Mouse (Mus musculus) frontal cortex, postnatal 10 days (tissue): ENCODE data around the gene H2-M11.

ENCODE experiments used
- DNase-seq, 2 experiments: peaks; one replicate each; pipeline ENCODE4 v3.0.0; 2022; ENCODE audit warnings: low spot score in 2 of 2, mixed read lengths in 1 of 2

Gene H2-M11

DNA sequence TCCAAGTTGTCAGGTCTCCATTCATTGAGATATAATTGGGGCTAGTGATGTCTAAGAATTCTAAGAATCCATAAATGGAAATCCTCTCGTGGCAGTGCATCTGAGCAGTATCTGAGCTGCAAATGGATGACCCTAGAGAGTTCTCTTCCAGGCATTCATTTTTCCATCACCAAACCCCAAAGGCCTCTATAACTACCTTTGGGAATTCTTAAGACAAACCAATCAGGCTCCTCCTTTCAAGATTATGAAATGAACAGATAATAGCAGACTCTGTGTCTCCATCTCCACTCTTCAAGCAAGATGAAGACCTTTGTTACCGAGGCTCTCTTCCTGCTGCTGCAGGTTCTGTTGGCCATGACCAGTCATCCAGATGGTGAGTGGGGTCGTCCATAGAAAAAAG lies at the start of gene H2-M11:
Gene H2-M11 (plus strand): TSS at position 301 of the 400 bp plus-strand sequence.
- DNase-seq = no peak

DNA sequence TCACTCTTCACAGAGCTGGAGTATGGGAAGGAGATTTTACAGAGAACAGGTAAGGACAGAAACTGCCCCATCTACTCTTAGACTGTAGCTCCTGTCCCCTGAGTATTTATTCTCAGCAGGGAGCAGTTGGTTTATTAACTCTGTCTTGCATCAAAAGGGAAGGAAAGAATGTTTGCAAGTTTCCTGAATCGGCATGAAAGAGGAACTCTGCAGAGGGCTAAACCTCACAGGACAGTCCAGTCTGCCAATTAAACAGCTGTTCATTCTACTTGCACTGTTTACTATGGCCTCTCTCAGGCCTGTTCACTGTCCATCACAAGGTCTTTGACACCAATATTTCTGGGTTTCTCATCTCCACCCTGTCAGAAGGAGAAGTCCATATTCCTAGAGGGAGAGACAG lies 46.4 kb upstream of the H2-M11 start:
- DNase-seq = no peak

DNA sequence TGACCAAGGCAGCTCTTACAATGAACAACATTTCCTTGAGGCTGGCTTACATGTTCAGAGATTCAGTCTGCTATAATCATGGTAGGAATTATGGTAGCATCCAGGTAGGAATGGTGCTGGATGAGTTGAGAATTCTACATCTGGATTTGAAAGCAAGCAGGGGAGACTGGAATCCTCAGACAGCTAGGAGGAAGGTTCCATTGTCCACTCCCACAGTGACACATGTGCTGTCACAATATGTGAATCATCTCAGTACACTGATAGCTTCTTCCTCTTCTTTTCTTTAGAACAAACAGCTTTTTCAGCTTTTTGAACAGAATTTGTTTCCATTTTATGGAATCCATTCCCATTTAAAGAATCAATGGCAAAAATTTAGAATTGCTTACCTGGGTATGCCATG lies 43.0 kb upstream of the H2-M11 start:
- no peak for DNase-seq
